Mouse (Mus musculus): ENCODE measurements around the gene Lhx9. TPM values are rescaled to one million over a fixed set of nuclear protein-coding genes. Genes with fewer than 3 reads are reported as not detected.

Gene Lhx9
- polyA plus RNA-seq, 1 experiment, result 4.2 TPM

GRCm38 (mm10) chr1:138849531-138850160 is 1.3 kb upstream of the Lhx9 start:
- H3K27me3 ChIP-seq (ENCODE audit: control insufficient read depth, insufficient read depth, low read length), result peaks cover 6% of the 10 kb centered on the region; the same call in 1 of the 2 replicates
- 22% methylated on average over 8 of the region's 8 CpGs for WGBS
- no peak overlapping the region for H3K27ac ChIP-seq (ENCODE audit: insufficient read depth, low read length)
- no peak for DNase-seq
- H3K4me3 ChIP-seq (replicated peaks; ENCODE audit: insufficient read depth, low read depth, low read length), result no peak overlapping the region
- TF ChIP-seq CTCF (IDR thresholded peaks at IDR 0.05; ENCODE audit: borderline replicate concordance, insufficient read depth, low read depth, low read length), result no peak
- no peak for TF ChIP-seq POLR2A (IDR thresholded peaks at IDR 0.05; ENCODE audit: borderline replicate concordance, insufficient read depth, low read length)
- H3K4me1 ChIP-seq (ENCODE audit: control insufficient read depth, insufficient read depth, low read length), result peaks cover 4% of the 10 kb centered on the region; the same call in 1 of the 2 replicates

- no peak for TF ChIP-seq POLR2A (IDR thresholded peaks at IDR 0.05; ENCODE audit: borderline replicate concordance, insufficient read depth, low read length)
- no peak for TF ChIP-seq CTCF (IDR thresholded peaks at IDR 0.05; ENCODE audit: borderline replicate concordance, insufficient read depth, low read depth, low read length)
- H3K4me3 ChIP-seq (replicated peaks; ENCODE audit: insufficient read depth, low read depth, low read length), result no peak overlapping the region
- no peak overlapping the region for H3K27ac ChIP-seq (ENCODE audit: insufficient read depth, low read length)
- no peak for DNase-seq
- WGBS, result 4% methylated on average over 16 of the region's 16 CpGs
- peaks cover 4% of the 10 kb centered on the region; the same call in 1 of the 2 replicates for H3K4me1 ChIP-seq (ENCODE audit: control insufficient read depth, insufficient read depth, low read length)
- peaks cover 11% of the 10 kb centered on the region; the same call in 1 of the 2 replicates for H3K27me3 ChIP-seq (ENCODE audit: control insufficient read depth, insufficient read depth, low read length)
Measured at GRCm38 (mm10) chr1:138848026-138848425, 351 bp downstream of the Lhx9 start.

- Histone ChIP-seq H3K27ac (ENCODE audit: insufficient read depth, low read length) (no peak overlapping the region), H3K27me3 (ENCODE audit: control insufficient read depth, insufficient read depth, low read length) (peaks cover 15% of the 10 kb centered on the region; the same call in 1 of the 2 replicates), H3K4me1 (ENCODE audit: control insufficient read depth, insufficient read depth, low read length) (peaks cover 4% of the 10 kb centered on the region; the same call in 1 of the 2 replicates), H3K4me3 (replicated peaks; ENCODE audit: insufficient read depth, low read depth, low read length) (no peak overlapping the region)
- no peak for DNase-seq
- TF ChIP-seq POLR2A (IDR thresholded peaks at IDR 0.05; ENCODE audit: borderline replicate concordance, insufficient read depth, low read length), result no peak
- TF ChIP-seq CTCF (IDR thresholded peaks at IDR 0.05; ENCODE audit: borderline replicate concordance, insufficient read depth, low read depth, low read length), result no peak
- 1% methylated on average over 21 of the region's 21 CpGs for WGBS
Measured at GRCm38 (mm10) chr1:138847146-138847545, 1.2 kb downstream of the Lhx9 start.

GRCm38 (mm10) chr1:138846581-138846980 is 1.8 kb downstream of the Lhx9 start:
- H3K4me1 ChIP-seq (ENCODE audit: control insufficient read depth, insufficient read depth, low read length), result peaks cover 4% of the 10 kb centered on the region; the same call in 1 of the 2 replicates
- WGBS, result 26% methylated on average over 9 of the region's 9 CpGs
- H3K27me3 ChIP-seq (ENCODE audit: control insufficient read depth, insufficient read depth, low read length), result peaks cover 15% of the 10 kb centered on the region; the same call in 1 of the 2 replicates
- H3K4me3 ChIP-seq (replicated peaks; ENCODE audit: insufficient read depth, low read depth, low read length), result no peak overlapping the region
- TF ChIP-seq POLR2A (IDR thresholded peaks at IDR 0.05; ENCODE audit: borderline replicate concordance, insufficient read depth, low read length), result no peak
- TF ChIP-seq CTCF (IDR thresholded peaks at IDR 0.05; ENCODE audit: borderline replicate concordance, insufficient read depth, low read depth, low read length), result no peak
- H3K27ac ChIP-seq (ENCODE audit: insufficient read depth, low read length), result no peak overlapping the region
- no peak for DNase-seq

- TF ChIP-seq CTCF (IDR thresholded peaks at IDR 0.05; ENCODE audit: borderline replicate concordance, insufficient read depth, low read depth, low read length), result no peak
- TF ChIP-seq POLR2A (IDR thresholded peaks at IDR 0.05; ENCODE audit: borderline replicate concordance, insufficient read depth, low read length), result no peak
- Histone ChIP-seq H3K4me1 (ENCODE audit: control insufficient read depth, insufficient read depth, low read length) (peaks cover 4% of the 10 kb centered on the region; the same call in 1 of the 2 replicates), H3K27ac (ENCODE audit: insufficient read depth, low read length) (no peak overlapping the region), H3K27me3 (ENCODE audit: control insufficient read depth, insufficient read depth, low read length) (peaks cover 16% of the 10 kb centered on the region; the same call in 1 of the 2 replicates), H3K4me3 (replicated peaks; ENCODE audit: insufficient read depth, low read depth, low read length) (no peak overlapping the region)
- 15% methylated on average over 12 of the region's 12 CpGs for WGBS
- no peak for DNase-seq
Measured at GRCm38 (mm10) chr1:138846131-138846530, 2.2 kb downstream of the Lhx9 start.

- no peak for DNase-seq
- WGBS, result 59% methylated on average over 3 of the region's 3 CpGs
- Histone ChIP-seq H3K4me1 (ENCODE audit: control insufficient read depth, insufficient read depth, low read length) (peaks cover 4% of the 10 kb centered on the region; the same call in 1 of the 2 replicates), H3K4me3 (replicated peaks; ENCODE audit: insufficient read depth, low read depth, low read length) (no peak overlapping the region), H3K27ac (ENCODE audit: insufficient read depth, low read length) (no peak overlapping the region), H3K27me3 (ENCODE audit: control insufficient read depth, insufficient read depth, low read length) (peaks cover 16% of the 10 kb centered on the region; the same call in 1 of the 2 replicates)
- TF ChIP-seq POLR2A (IDR thresholded peaks at IDR 0.05; ENCODE audit: borderline replicate concordance, insufficient read depth, low read length) (no peak), CTCF (IDR thresholded peaks at IDR 0.05; ENCODE audit: borderline replicate concordance, insufficient read depth, low read depth, low read length) (no peak)
Measured at GRCm38 (mm10) chr1:138845481-138845880, 2.9 kb downstream of the Lhx9 start.

- 7% methylated on average over 3 of the region's 3 CpGs for WGBS
- Histone ChIP-seq H3K4me3 (replicated peaks; ENCODE audit: insufficient read depth, low read depth, low read length) (no peak overlapping the region), H3K27ac (ENCODE audit: insufficient read depth, low read length) (no peak overlapping the region), H3K27me3 (ENCODE audit: control insufficient read depth, insufficient read depth, low read length) (peaks cover 16% of the 10 kb centered on the region; the same call in 1 of the 2 replicates), H3K4me1 (ENCODE audit: control insufficient read depth, insufficient read depth, low read length) (peaks cover 4% of the 10 kb centered on the region; the same call in 1 of the 2 replicates)
- DNase-seq, result no peak
- TF ChIP-seq POLR2A (IDR thresholded peaks at IDR 0.05; ENCODE audit: borderline replicate concordance, insufficient read depth, low read length), result no peak
- TF ChIP-seq CTCF (IDR thresholded peaks at IDR 0.05; ENCODE audit: borderline replicate concordance, insufficient read depth, low read depth, low read length), result no peak
Measured at GRCm38 (mm10) chr1:138844166-138844565, 4.2 kb downstream of the Lhx9 start.
